In genomic region chr2:72234943-72235342, GRCm38 (mm10) we compare ENCODE assay signal across 8 mouse cellular contexts. TPM values are rescaled to one million over a fixed set of nuclear protein-coding genes. Genes with fewer than 3 reads are reported as not detected.
DNase-seq lines count a peak whose midpoint lies in the region; ATAC-seq and TF ChIP-seq lines count a peak whose summit lies in the region.

No protein-coding gene starts in this region.

- H3K9ac ChIP-seq in liver, embryonic 13.5 days = no peak overlapping the region
- H3K9ac ChIP-seq in neural tube, embryonic 13.5 days = no peak overlapping the region

- H3K9me3 ChIP-seq in liver, embryonic 13.5 days (replicated peaks) = no peaks in the 10 kb centered on the region
- H3K9me3 ChIP-seq in neural tube, embryonic 13.5 days = no peaks in the 10 kb centered on the region

- H3K4me2 ChIP-seq in liver, embryonic 13.5 days = no peak overlapping the region
- H3K4me2 ChIP-seq in neural tube, embryonic 13.5 days = no peak overlapping the region

- peaks cover 7% of the 10 kb centered on the region for H3K27me3 ChIP-seq in C2C12 (ENCODE audit: control insufficient read depth, insufficient read depth, insufficient read length)
- H3K27me3 ChIP-seq in liver, embryonic 13.5 days = no peaks in the 10 kb centered on the region
- H3K27me3 ChIP-seq in neural tube, embryonic 13.5 days = peaks cover 69% of the 10 kb centered on the region

- H3K27ac ChIP-seq in liver, embryonic 13.5 days = no peak overlapping the region
- peak overlapping the region; percentile 42; the same call in 1 of the 2 replicates for H3K27ac ChIP-seq in neural tube, embryonic 13.5 days (replicated peaks)

- peak; percentile 75 for TF ChIP-seq CTCF in C2C12 (IDR thresholded peaks at IDR 0.05; ENCODE audit: control insufficient read depth, insufficient read depth, insufficient read length)

- H3K79me3 ChIP-seq in C2C12 (ENCODE audit: low read depth) = no peaks in the 10 kb centered on the region

- no peak for ATAC-seq in liver, embryonic 13.5 days (ENCODE audit: low read depth)
- ATAC-seq in neural tube, embryonic 13.5 days (ENCODE audit: low read depth) = peak; percentile 59; the same call in 1 of the 2 replicates

- peak; percentile 74 for DNase-seq in R1 (ENCODE audit: low read depth, low spot score)
- peak; percentile 57 to 73 for DNase-seq in cerebellum, postnatal 36 days
- peak; percentile 85 for DNase-seq in gastrocnemius, adult 18-20 months (ENCODE audit: low spot score)
- peak; percentile 83 for DNase-seq in kidney, postnatal 10 days
- peak; percentile 9 for DNase-seq in liver, embryonic 13.5 days
- peak; percentile 80 for DNase-seq in thymus, postnatal 0 days (ENCODE audit: low spot score)

- H3ac ChIP-seq in C2C12 (ENCODE audit: control insufficient read depth, insufficient read length, low read depth) = no peak overlapping the region

- no peaks in the 10 kb centered on the region for H3K36me3 ChIP-seq in C2C12 (ENCODE audit: control insufficient read depth, insufficient read depth)
- H3K36me3 ChIP-seq in liver, embryonic 13.5 days = no peaks in the 10 kb centered on the region
- 0 out of 2 replicates have a peak, but pooled peaks cover 11% of the 10 kb centered on the region for H3K36me3 ChIP-seq in neural tube, embryonic 13.5 days

- H3K4me3 ChIP-seq in C2C12 (ENCODE audit: insufficient read depth, poor library complexity, severe bottlenecking) = no peak overlapping the region
- no peak overlapping the region for H3K4me3 ChIP-seq in liver, embryonic 13.5 days (replicated peaks)
- no peak overlapping the region for H3K4me3 ChIP-seq in neural tube, embryonic 13.5 days

- H3K79me2 ChIP-seq in C2C12 (ENCODE audit: control insufficient read depth, insufficient read depth) = no peaks in the 10 kb centered on the region

- 3% methylated on average over 3 of the region's 3 CpGs for WGBS in liver, embryonic 13.5 days (ENCODE audit: insufficient replicate concordance)
- WGBS in neural tube, embryonic 13.5 days = 2% methylated on average over 3 of the region's 3 CpGs

- H3K4me1 ChIP-seq in liver, embryonic 13.5 days (replicated peaks) = no peaks in the 10 kb centered on the region
- peaks cover 13% of the 10 kb centered on the region for H3K4me1 ChIP-seq in neural tube, embryonic 13.5 days (replicated peaks)

TF ChIP-seq in C2C12, 6 proteins besides CTCF, POLR2A, EP300 and RAD21:
- no peak for TF ChIP-seq USF1 (IDR thresholded peaks at IDR 0.05; ENCODE audit: low read depth)
- no peak for TF ChIP-seq CEBPB (IDR thresholded peaks at IDR 0.05; ENCODE audit: low read depth)
- TF ChIP-seq MAX (IDR thresholded peaks at IDR 0.05) = no peak
- TF ChIP-seq FOSL1 (IDR thresholded peaks at IDR 0.05; ENCODE audit: insufficient read depth, low read length, poor library complexity, severe bottlenecking) = no peak
- no peak for TF ChIP-seq MYOD1 (IDR thresholded peaks at IDR 0.05; ENCODE audit: control insufficient read depth, insufficient read length, low read depth)
- TF ChIP-seq MYOG (IDR thresholded peaks at IDR 0.05; ENCODE audit: control insufficient read depth, extremely low read depth, insufficient read length) = no peak

RNA-seq across cellular contexts. Expression of gene Map3k20, which starts 50.5 kb away (rescaled TPM):
- polyA plus RNA-seq in C2C12 (2012; fragmentation: generic; extraction: Trizol) = 19.5 TPM
- total RNA-seq in gastrocnemius, adult 18-20 months (2021) = 100 to 1,000 TPM; 335 to 441 TPM
- 6.8 and 8.7 TPM in 2 replicates for polyA plus RNA-seq in liver, embryonic 13.5 days (2015; fragmentation: Nextera tagmentation; extraction: Ambion mirVana)
- 4.7 and 5.7 TPM in 2 replicates for polyA plus RNA-seq in neural tube, embryonic 13.5 days (2015; fragmentation: Nextera tagmentation; extraction: Ambion mirVana)
- polyA plus RNA-seq in thymus, postnatal 0 days (2015; fragmentation: Nextera tagmentation; extraction: Ambion mirVana) = 8.3 and 9.4 TPM in 2 replicates

Comparison
In these comparisons a context has a peak if more than half of its experiments do, and no peak if none do; other contexts are left out.
1. DNase-seq: peak in every context shown above with its lines; median percentile 85 in gastrocnemius, adult 18-20 months; 83 in kidney, postnatal 10 days; 80 in thymus, postnatal 0 days; 74 in R1; 65 in cerebellum, postnatal 36 days; 9 in liver, embryonic 13.5 days.